Mouse (Mus musculus): ENCODE measurements at regions not wholly inside any gene's neighbourhood (a gene's known extent, or its start where the extent isn't known, plus 50 kb on each side); places are given as distances from the start of the nearest gene placed in this dataset.

GRCm38 (mm10) chr8:26452976-26453573 is 333.7 kb downstream of the Gm45692 start:
- ATAC-seq (ENCODE audit: borderline replicate concordance, extremely low read depth, low FRiP score, low TSS enrichment) = no peak
- H3K4me1 ChIP-seq = no peaks in the 10 kb centered on the region

GRCm38 (mm10) chr8:26465346-26465745 is 346.0 kb downstream of the Gm45692 start:
- H3K36me3 ChIP-seq = no peaks in the 10 kb centered on the region
- ATAC-seq (ENCODE audit: borderline replicate concordance, extremely low read depth, low FRiP score, low TSS enrichment) = no peak
- H3K4me3 ChIP-seq = no peak overlapping the region
- WGBS = 65% methylated on average over 2 of the region's 2 CpGs
- H3K4me2 ChIP-seq = no peak overlapping the region
- H3K27me3 ChIP-seq = no peaks in the 10 kb centered on the region
- no peak overlapping the region for H3K9ac ChIP-seq
- no peak overlapping the region for H3K27ac ChIP-seq
- H3K9me3 ChIP-seq = no peaks in the 10 kb centered on the region
- peaks cover 4% of the 10 kb centered on the region; the same call in 1 of the 2 replicates for H3K4me1 ChIP-seq

More at GRCm38 (mm10) chr8:26452976-26453573, 333.7 kb downstream of the Gm45692 start:
- H3K9me3 ChIP-seq = no peaks in the 10 kb centered on the region
- H3K36me3 ChIP-seq = no peaks in the 10 kb centered on the region
- no peak overlapping the region for H3K4me3 ChIP-seq
- no peak overlapping the region for H3K27ac ChIP-seq
- H3K4me2 ChIP-seq = no peak overlapping the region
- 40% methylated on average over 5 of the region's 5 CpGs for WGBS
- no peaks in the 10 kb centered on the region; the same call in 1 of the 2 replicates for H3K27me3 ChIP-seq
- H3K9ac ChIP-seq = no peak overlapping the region

DNA sequence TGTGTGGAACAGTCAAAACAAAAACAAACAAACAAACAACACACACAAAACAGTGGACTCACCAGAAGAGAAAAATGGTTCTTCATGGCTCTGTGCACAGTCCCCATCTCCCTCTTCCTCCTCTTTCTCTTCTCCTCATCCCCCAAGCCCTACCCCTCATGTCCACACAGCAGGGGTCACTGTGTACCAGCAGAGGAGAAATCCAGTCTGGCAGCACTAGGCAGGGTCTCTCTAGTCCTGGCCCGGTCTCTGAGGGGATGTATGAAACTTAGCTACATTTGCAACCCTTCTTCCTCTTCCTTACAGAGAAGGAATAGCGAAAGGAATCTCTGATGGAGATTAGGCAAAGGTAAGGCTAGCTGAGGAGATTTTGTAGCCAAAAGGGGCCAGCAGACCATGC is 349.1 kb downstream of the Gm45692 start:
- Histone ChIP-seq H3K4me1 (peaks cover 4% of the 10 kb centered on the region; the same call in 1 of the 2 replicates), H3K9ac (no peak overlapping the region), H3K4me2 (no peak overlapping the region), H3K27ac (no peak overlapping the region), H3K27me3 (no peaks in the 10 kb centered on the region), H3K36me3 (no peaks in the 10 kb centered on the region), H3K4me3 (no peak overlapping the region), H3K9me3 (no peaks in the 10 kb centered on the region)
- no peak for ATAC-seq (ENCODE audit: borderline replicate concordance, extremely low read depth, low FRiP score, low TSS enrichment)
- 69% methylated on average over 2 of the region's 2 CpGs for WGBS

GRCm38 (mm10) chr8:26469705-26470104 is 350.4 kb downstream of the Gm45692 start:
- no peaks in the 10 kb centered on the region for H3K9me3 ChIP-seq
- WGBS = 26% methylated on average over 6 of the region's 6 CpGs
- H3K36me3 ChIP-seq = no peaks in the 10 kb centered on the region
- no peak for ATAC-seq (ENCODE audit: borderline replicate concordance, extremely low read depth, low FRiP score, low TSS enrichment)
- peaks cover 4% of the 10 kb centered on the region; the same call in 1 of the 2 replicates for H3K4me1 ChIP-seq
- no peaks in the 10 kb centered on the region for H3K27me3 ChIP-seq
- H3K9ac ChIP-seq = no peak overlapping the region
- no peak overlapping the region for H3K4me3 ChIP-seq
- H3K4me2 ChIP-seq = no peak overlapping the region
- no peak overlapping the region for H3K27ac ChIP-seq

GRCm38 (mm10) chr8:26471811-26472550 is 352.6 kb downstream of the Gm45692 start:
- no peak overlapping the region for H3K9ac ChIP-seq
- H3K9me3 ChIP-seq = no peaks in the 10 kb centered on the region
- H3K4me3 ChIP-seq = no peak overlapping the region
- peaks cover 4% of the 10 kb centered on the region; the same call in 1 of the 2 replicates for H3K4me1 ChIP-seq
- H3K27ac ChIP-seq = no peak overlapping the region
- no peaks in the 10 kb centered on the region for H3K27me3 ChIP-seq
- H3K4me2 ChIP-seq = no peak overlapping the region
- H3K36me3 ChIP-seq = no peaks in the 10 kb centered on the region
- ATAC-seq (ENCODE audit: borderline replicate concordance, extremely low read depth, low FRiP score, low TSS enrichment) = no peak
- WGBS = 26% methylated on average over 12 of the region's 12 CpGs

- 89% methylated on average over 5 of the region's 5 CpGs for WGBS
- H3K4me3 ChIP-seq = no peak overlapping the region
- H3K4me1 ChIP-seq = peaks cover 7% of the 10 kb centered on the region; the same call in 1 of the 2 replicates
- H3K27me3 ChIP-seq = no peaks in the 10 kb centered on the region
- no peak overlapping the region for H3K27ac ChIP-seq
- H3K9ac ChIP-seq = no peak overlapping the region
- H3K4me2 ChIP-seq = no peak overlapping the region
- H3K36me3 ChIP-seq = no peaks in the 10 kb centered on the region
- no peak for ATAC-seq (ENCODE audit: borderline replicate concordance, extremely low read depth, low FRiP score, low TSS enrichment)
- no peaks in the 10 kb centered on the region for H3K9me3 ChIP-seq
Measured at GRCm38 (mm10) chr8:26484749-26485148, 365.4 kb downstream of the Gm45692 start.

- Histone ChIP-seq H3K9me3 (no peaks in the 10 kb centered on the region), H3K4me2 (no peak overlapping the region), H3K27ac (0 out of 2 replicates have a peak overlapping the region, but pooled peaks have one; percentile 17), H3K36me3 (no peaks in the 10 kb centered on the region), H3K4me1 (peaks cover 7% of the 10 kb centered on the region; the same call in 1 of the 2 replicates), H3K9ac (no peak overlapping the region), H3K4me3 (no peak overlapping the region), H3K27me3 (no peaks in the 10 kb centered on the region)
- WGBS = 84% methylated on average over 7 of the region's 7 CpGs
- ATAC-seq (ENCODE audit: borderline replicate concordance, extremely low read depth, low FRiP score, low TSS enrichment) = no peak
Measured at GRCm38 (mm10) chr8:26487866-26488265, 368.5 kb downstream of the Gm45692 start.

DNA sequence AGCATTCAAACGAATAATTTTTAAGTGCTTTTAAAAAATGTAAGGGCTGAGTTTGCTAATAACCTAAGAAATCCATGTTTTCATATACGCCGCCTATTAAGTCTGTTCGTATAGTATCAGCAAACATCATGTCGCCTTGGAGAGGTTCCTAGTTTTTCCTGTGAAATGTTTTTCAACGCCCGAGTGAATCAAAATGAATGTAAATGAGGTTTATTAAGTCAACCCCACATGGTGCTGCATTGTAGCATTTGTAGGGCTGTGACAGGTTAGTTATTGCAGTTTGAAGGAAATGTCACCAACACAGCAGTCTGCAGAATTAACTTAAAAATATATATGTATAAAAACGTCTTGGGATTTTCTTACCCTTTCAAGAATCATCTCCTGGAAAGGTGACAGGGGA is 369.3 kb downstream of the Gm45692 start:
- Histone ChIP-seq H3K27ac (peak overlapping the region; percentile 59), H3K4me3 (no peak overlapping the region), H3K4me2 (no peak overlapping the region), H3K9ac (no peak overlapping the region), H3K27me3 (no peaks in the 10 kb centered on the region), H3K36me3 (no peaks in the 10 kb centered on the region), H3K4me1 (peaks cover 7% of the 10 kb centered on the region; the same call in 1 of the 2 replicates), H3K9me3 (no peaks in the 10 kb centered on the region)
- no peak for ATAC-seq (ENCODE audit: borderline replicate concordance, extremely low read depth, low FRiP score, low TSS enrichment)
- WGBS = 40% methylated on average over 8 of the region's 8 CpGs

GRCm38 (mm10) chr8:26501196-26501813 is 382.0 kb downstream of the Gm45692 start:
- Histone ChIP-seq H3K4me1 (no peaks in the 10 kb centered on the region), H3K27me3 (peaks cover 18% of the 10 kb centered on the region), H3K4me2 (no peak overlapping the region), H3K36me3 (no peaks in the 10 kb centered on the region), H3K4me3 (no peak overlapping the region), H3K9ac (no peak overlapping the region), H3K27ac (no peak overlapping the region), H3K9me3 (no peaks in the 10 kb centered on the region)
- ATAC-seq (ENCODE audit: borderline replicate concordance, extremely low read depth, low FRiP score, low TSS enrichment) = no peak
- WGBS = 49% methylated on average over 9 of the region's 9 CpGs

GRCm38 (mm10) chr8:26501814-26502572 is 382.7 kb downstream of the Gm45692 start:
- Histone ChIP-seq H3K27me3 (peaks cover 23% of the 10 kb centered on the region), H3K4me1 (no peaks in the 10 kb centered on the region), H3K4me2 (no peak overlapping the region), H3K9me3 (no peaks in the 10 kb centered on the region), H3K27ac (no peak overlapping the region), H3K36me3 (no peaks in the 10 kb centered on the region), H3K9ac (no peak overlapping the region), H3K4me3 (no peak overlapping the region)
- no peak for ATAC-seq (ENCODE audit: borderline replicate concordance, extremely low read depth, low FRiP score, low TSS enrichment)
- 35% methylated on average over 11 of the region's 11 CpGs for WGBS

GRCm38 (mm10) chr8:26502772-26503171 is 383.4 kb downstream of the Gm45692 start:
- no peaks in the 10 kb centered on the region for H3K4me1 ChIP-seq
- no peak overlapping the region for H3K4me2 ChIP-seq
- no peak overlapping the region for H3K9ac ChIP-seq
- no peak overlapping the region for H3K27ac ChIP-seq
- WGBS = 40% methylated on average over 4 of the region's 4 CpGs
- H3K4me3 ChIP-seq = no peak overlapping the region
- peaks cover 26% of the 10 kb centered on the region for H3K27me3 ChIP-seq
- no peaks in the 10 kb centered on the region for H3K36me3 ChIP-seq
- H3K9me3 ChIP-seq = no peaks in the 10 kb centered on the region
- ATAC-seq (ENCODE audit: borderline replicate concordance, extremely low read depth, low FRiP score, low TSS enrichment) = no peak

Measured in lung, embryonic 15.5 days (tissue).